Mouse (Mus musculus) adrenal gland (tissue): Measurements from ENCODE around the gene Unc93b1.

Experiments
- intact Hi-C: fragments of 180-260 bp; cut with DNase I; formaldehyde crosslinking; loops from one replicate; pipeline ENCODE4 v1.15.1; 2025

Gene Unc93b1

DNA sequence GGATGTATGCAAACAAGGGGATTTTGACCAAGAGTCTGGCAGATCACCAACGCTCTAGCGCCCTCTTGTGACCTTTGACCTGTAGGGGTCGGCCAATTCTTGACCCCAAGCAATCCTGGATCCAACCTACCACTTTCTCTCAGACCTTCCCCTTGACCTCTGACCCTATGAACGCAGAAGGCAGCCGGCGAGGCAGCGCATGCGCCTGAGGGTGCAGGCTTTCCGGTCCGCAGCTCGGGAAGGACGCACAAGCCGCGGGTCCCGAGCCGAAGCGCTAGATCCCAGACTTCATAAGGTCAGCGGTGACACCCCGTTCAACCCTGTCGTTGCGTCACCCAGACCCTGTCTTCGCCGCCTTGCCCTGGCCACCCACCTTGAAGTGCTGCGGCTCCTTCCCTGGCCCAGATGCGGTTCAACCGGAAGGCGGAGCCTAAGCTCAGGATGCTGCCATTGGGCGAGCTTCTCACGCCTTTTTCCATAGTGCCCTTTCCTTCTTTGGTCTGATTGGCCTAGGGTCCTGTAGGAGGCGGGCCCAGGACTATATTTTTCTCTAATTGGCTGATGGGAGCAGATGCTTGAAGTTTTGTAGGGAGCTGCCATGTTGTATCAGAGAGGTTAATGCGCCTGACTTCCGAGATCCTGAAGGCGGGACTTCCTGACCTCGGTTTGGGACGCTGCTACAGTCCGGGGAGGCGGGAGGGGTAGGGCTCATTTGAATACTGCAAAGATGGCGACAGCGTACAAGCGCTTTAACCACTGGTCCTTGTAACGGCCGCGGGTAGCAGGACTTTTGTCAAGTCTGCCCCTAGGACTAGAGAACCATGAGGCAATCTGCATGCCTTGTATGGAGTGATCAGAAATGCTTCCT is 22.4 kb upstream of the Unc93b1 start, which contains the start of gene Ndufs8:
Gene Ndufs8 (minus strand): TSS at position 438 of the 868 bp plus-strand sequence.
- intact Hi-C loops: no loop called here

- intact Hi-C loops: no loop called here
Observed at GRCm38 (mm10) chr19:3913692-3914091, 21.3 kb upstream of the Unc93b1 start.

- intact Hi-C loops: no loop called here
Observed at GRCm38 (mm10) chr19:3914535-3914934, 20.5 kb upstream of the Unc93b1 start.

GRCm38 (mm10) chr19:3916727-3917126 is 18.3 kb upstream of the Unc93b1 start:
- intact Hi-C loops: no loop called here

DNA sequence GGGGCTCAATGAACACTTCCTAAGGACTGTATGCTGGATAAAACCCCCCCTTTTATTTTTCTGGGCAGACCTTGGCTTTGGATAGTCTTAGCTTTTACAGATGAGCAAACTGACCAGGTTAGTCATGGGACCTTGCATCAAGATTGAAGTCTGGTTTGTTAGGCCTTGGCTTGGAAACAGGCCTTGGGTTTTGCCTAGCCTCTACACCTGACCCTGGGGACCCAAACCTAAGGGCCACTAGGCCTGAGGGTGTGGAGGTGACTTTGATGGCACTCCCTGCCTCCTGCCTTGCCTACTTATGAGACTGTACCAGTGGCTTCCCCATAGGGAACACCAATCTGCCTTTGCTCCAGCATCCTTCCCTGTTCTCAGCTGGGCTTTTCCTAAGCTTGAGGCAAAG is 15.1 kb upstream of the Unc93b1 start:
- intact Hi-C loops: no loop called here

DNA sequence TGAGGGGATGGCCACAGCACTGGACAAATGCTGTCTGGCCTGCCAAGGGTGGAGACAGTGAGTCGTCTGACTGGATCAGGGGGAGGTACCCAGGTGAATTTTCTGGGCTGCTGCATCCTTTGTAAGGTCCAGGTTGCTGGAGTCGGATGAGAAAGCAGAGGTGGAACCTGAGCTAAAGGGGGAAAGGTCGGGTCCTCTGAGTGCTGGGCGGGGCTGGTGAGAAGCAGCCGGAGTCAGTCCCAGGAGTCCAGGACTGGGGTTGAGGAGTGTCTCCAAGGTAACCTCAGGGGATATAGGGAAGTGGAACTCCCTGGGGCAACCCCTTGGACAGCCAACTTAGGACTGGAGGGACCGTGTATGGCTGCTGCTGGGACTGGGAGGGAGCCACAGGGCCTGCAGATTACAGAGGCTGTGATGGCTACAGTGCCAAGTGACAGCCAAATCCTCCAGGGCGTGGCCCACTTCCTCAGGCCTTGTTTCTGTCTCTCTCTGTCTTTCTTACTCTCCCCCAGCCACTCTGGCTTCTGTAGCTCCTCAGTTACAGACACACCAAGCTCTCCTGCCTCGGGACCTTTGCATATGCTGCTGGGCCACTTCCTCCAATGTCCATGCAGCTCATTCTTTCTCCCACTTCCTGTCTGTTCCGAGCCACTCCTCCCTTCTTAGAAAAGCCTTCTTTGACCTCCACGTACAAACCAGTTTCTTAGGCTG is 12.2 kb upstream of the Unc93b1 start:
- intact Hi-C loops: no loop called here

DNA sequence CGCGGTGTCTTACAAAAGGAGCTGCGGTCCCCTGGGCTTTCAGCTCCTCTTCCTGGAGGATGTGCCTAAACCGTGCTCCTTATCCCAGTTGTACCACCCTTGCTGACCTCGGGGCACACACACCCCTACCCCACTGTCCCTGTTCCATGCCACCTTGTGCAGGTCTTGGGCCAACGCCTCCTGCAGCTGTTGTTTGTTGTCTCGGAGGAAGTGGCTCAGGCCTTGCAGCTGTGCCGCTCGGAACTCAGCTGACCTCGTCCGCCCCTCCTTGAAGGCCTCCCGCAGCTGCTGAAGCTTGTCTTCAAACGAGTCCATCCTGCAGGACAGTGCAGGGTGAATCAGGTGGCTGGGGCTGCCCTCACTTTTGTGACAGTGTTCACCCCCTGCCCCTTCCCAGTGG is 11.4 kb upstream of the Unc93b1 start:
- intact Hi-C loops: no loop called here

DNA sequence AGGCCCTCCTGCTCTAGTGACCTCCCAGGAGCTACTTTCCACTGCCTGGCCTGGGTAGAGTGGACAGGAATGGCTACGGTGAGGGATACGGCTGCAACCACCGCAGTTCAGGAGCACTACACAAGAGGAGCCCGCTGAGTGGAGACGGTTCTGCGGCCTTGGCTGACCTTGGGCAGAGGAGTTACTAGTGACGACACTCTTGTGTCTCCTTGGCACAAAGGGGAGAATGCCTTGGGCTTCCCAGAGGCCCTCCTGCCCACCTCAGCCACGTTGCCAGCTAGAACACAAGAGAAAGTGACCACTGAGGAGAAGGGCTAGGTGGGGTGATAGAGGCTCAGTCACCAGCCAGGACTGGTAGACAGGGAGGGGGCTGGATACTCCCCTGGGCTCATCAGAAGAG is 10.8 kb upstream of the Unc93b1 start:
- intact Hi-C loops: no loop called here

DNA sequence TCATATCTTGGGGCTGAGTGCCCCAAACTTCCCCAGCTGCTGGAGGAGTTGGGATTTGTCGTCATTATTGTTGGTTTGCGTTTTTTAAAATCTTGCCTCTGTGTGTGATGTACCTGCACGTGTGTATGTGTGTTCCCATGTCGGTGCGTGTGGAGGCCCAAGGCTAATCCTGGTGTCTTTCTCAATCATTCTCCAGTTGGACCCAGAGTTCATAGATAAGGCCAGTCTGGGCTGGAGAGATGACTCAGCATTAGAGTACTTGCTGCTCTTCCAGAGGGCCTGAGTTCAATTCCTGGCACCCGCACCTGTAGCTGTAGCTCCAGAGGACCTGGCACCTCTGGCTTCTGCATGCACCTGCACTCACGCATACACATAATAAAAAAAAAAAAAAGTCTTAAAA is 10.1 kb upstream of the Unc93b1 start:
- intact Hi-C loops: no loop called here

- intact Hi-C loops: no loop called here
Observed at GRCm38 (mm10) chr19:3925859-3926258, 9.1 kb upstream of the Unc93b1 start.

GRCm38 (mm10) chr19:3926279-3926678 is 8.7 kb upstream of the Unc93b1 start:
- intact Hi-C loops: no loop called here

GRCm38 (mm10) chr19:3926685-3927084 is 8.3 kb upstream of the Unc93b1 start:
- intact Hi-C loops: no loop called here

DNA sequence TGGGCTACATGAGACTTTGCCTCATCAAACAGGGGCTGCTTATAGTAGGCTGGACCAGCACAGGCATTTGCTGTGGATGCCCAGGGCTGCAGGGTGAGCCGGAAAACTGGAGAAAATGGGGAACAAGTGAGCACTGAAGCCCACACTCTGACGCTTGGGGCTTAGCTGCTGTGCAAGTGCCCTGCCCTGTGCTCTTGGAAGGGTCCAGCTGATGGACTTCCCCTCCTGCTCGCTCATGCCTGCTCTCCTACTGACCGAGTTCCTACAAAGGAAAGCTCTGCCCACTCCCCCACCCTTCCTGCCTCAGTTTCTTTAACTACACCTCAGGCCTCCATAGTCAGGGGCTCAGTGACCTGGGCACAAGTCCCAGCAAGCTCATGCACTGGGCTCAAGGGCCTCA is 7.0 kb upstream of the Unc93b1 start:
- intact Hi-C loops: no loop called here

GRCm38 (mm10) chr19:3928779-3929178 is 6.2 kb upstream of the Unc93b1 start:
- intact Hi-C loops: no loop called here

GRCm38 (mm10) chr19:3929211-3929941 is 5.6 kb upstream of the Unc93b1 start, which contains the start of gene Aldh3b1:
Gene Aldh3b1 (minus strand): TSS chr19:3929808.
- intact Hi-C loops: no loop called here

- intact Hi-C loops: no loop called here
Observed at GRCm38 (mm10) chr19:3930262-3931057, 4.5 kb upstream of the Unc93b1 start.

DNA sequence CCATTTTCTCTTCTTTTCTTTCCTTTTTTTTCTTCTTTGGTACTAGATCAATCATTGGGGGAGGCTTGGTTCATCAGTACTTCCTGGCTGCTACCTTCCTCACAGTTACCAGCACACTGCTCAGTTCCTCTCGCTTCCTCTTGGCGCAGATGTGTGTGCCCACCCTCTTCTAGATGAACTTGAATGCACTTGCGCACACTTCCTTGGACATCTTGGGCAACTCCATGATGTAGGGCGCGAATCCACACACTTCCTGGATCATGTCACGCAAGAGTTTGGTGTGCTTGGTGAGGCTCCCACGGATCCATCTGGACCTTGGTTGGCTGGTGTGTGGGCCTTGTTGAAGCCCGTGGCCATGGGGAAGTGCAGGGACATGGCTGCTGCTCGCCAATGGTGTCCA is 3.3 kb upstream of the Unc93b1 start:
- intact Hi-C loops: no loop called here

- intact Hi-C loops: no loop called here
Observed at GRCm38 (mm10) chr19:3935896-3936850, 1.2 kb downstream of the Unc93b1 start.

- intact Hi-C loops: no loop called here
Observed at GRCm38 (mm10) chr19:3942315-3942714, 7.3 kb downstream of the Unc93b1 start.
